Mouse (Mus musculus): Measurements from ENCODE around the gene Alkbh6. TPM values are rescaled to one million over a fixed set of nuclear protein-coding genes. Genes with fewer than 3 reads are reported as not detected.

Alkbh6 gene
- polyA plus RNA-seq, 1 experiment from 2014 or later: 78.7 TPM

GRCm38 (mm10) chr7:30334563-30334962 is 26.0 kb downstream of the Alkbh6 start:
- Histone ChIP-seq H3K9ac (no peak overlapping the region), H3K36me3 (no peaks in the 10 kb centered on the region), H3K4me2 (no peak overlapping the region), H3K4me3 (no peak overlapping the region), H3K27ac (no peak overlapping the region), H3K4me1 (peaks cover 32% of the 10 kb centered on the region), H3K27me3 (peaks cover 21% of the 10 kb centered on the region), H3K9me3 (no peaks in the 10 kb centered on the region)
- ATAC-seq (ENCODE audit: borderline replicate concordance, extremely low read depth, low FRiP score, low TSS enrichment): no peak
- 66% methylated on average over 5 of the region's 5 CpGs for WGBS

- Histone ChIP-seq H3K4me1 (peaks cover 32% of the 10 kb centered on the region), H3K9me3 (no peaks in the 10 kb centered on the region), H3K4me3 (no peak overlapping the region), H3K9ac (no peak overlapping the region), H3K27ac (no peak overlapping the region), H3K36me3 (no peaks in the 10 kb centered on the region), H3K4me2 (no peak overlapping the region), H3K27me3 (peaks cover 21% of the 10 kb centered on the region)
- WGBS: 70% methylated on average over 6 of the region's 6 CpGs
- no peak for ATAC-seq (ENCODE audit: borderline replicate concordance, extremely low read depth, low FRiP score, low TSS enrichment)
Observed at GRCm38 (mm10) chr7:30335688-30336087, 27.2 kb downstream of the Alkbh6 start.

GRCm38 (mm10) chr7:30336384-30336783 is 27.9 kb downstream of the Alkbh6 start:
- Histone ChIP-seq H3K9ac (no peak overlapping the region), H3K4me1 (peaks cover 32% of the 10 kb centered on the region), H3K4me2 (peak overlapping the region; percentile 31; the same call in 1 of the 2 replicates), H3K27ac (no peak overlapping the region), H3K27me3 (peaks cover 21% of the 10 kb centered on the region), H3K9me3 (no peaks in the 10 kb centered on the region), H3K36me3 (no peaks in the 10 kb centered on the region), H3K4me3 (no peak overlapping the region)
- 1% methylated on average over 9 of the region's 9 CpGs for WGBS
- ATAC-seq (ENCODE audit: borderline replicate concordance, extremely low read depth, low FRiP score, low TSS enrichment): no peak

GRCm38 (mm10) chr7:30339432-30340109 is 31.1 kb downstream of the Alkbh6 start:
- H3K9ac ChIP-seq: no peak overlapping the region
- no peak overlapping the region for H3K4me2 ChIP-seq
- H3K4me1 ChIP-seq: peaks cover 4% of the 10 kb centered on the region; the same call in 1 of the 2 replicates
- H3K4me3 ChIP-seq: no peak overlapping the region
- no peaks in the 10 kb centered on the region for H3K9me3 ChIP-seq
- H3K27me3 ChIP-seq: peaks cover 16% of the 10 kb centered on the region
- WGBS: 61% methylated on average over 5 of the region's 5 CpGs
- H3K36me3 ChIP-seq: no peaks in the 10 kb centered on the region
- no peak overlapping the region for H3K27ac ChIP-seq
- ATAC-seq (ENCODE audit: borderline replicate concordance, extremely low read depth, low FRiP score, low TSS enrichment): no peak

GRCm38 (mm10) chr7:30346635-30347379 is 38.3 kb downstream of the Alkbh6 start:
- peaks cover 28% of the 10 kb centered on the region for H3K27me3 ChIP-seq
- no peak overlapping the region for H3K4me2 ChIP-seq
- WGBS: 25% methylated on average over 21 of the region's 21 CpGs
- H3K36me3 ChIP-seq: no peaks in the 10 kb centered on the region
- no peaks in the 10 kb centered on the region for H3K9me3 ChIP-seq
- no peak overlapping the region for H3K27ac ChIP-seq
- H3K4me3 ChIP-seq: no peak overlapping the region
- no peak overlapping the region for H3K9ac ChIP-seq
- ATAC-seq (ENCODE audit: borderline replicate concordance, extremely low read depth, low FRiP score, low TSS enrichment): no peak
- H3K4me1 ChIP-seq: no peaks in the 10 kb centered on the region

- no peak overlapping the region for H3K4me2 ChIP-seq
- no peak overlapping the region for H3K4me3 ChIP-seq
- no peak overlapping the region for H3K9ac ChIP-seq
- H3K36me3 ChIP-seq: no peaks in the 10 kb centered on the region
- no peaks in the 10 kb centered on the region for H3K4me1 ChIP-seq
- no peak overlapping the region for H3K27ac ChIP-seq
- ATAC-seq (ENCODE audit: borderline replicate concordance, extremely low read depth, low FRiP score, low TSS enrichment): peak; percentile 46; the same call in 1 of the 2 replicates
- no peaks in the 10 kb centered on the region for H3K9me3 ChIP-seq
- H3K27me3 ChIP-seq: peaks cover 28% of the 10 kb centered on the region
- 2% methylated on average over 30 of the region's 30 CpGs for WGBS
Observed at GRCm38 (mm10) chr7:30347828-30348227, 39.3 kb downstream of the Alkbh6 start.

GRCm38 (mm10) chr7:30353279-30353822 is 44.8 kb downstream of the Alkbh6 start:
- Histone ChIP-seq H3K4me1 (no peaks in the 10 kb centered on the region), H3K4me2 (no peak overlapping the region), H3K36me3 (no peaks in the 10 kb centered on the region), H3K27ac (no peak overlapping the region), H3K9me3 (no peaks in the 10 kb centered on the region), H3K27me3 (0 out of 2 replicates have a peak, but pooled peaks cover 11% of the 10 kb centered on the region), H3K4me3 (no peak overlapping the region), H3K9ac (no peak overlapping the region)
- ATAC-seq (ENCODE audit: borderline replicate concordance, extremely low read depth, low FRiP score, low TSS enrichment): no peak
- 14% methylated on average over 6 of the region's 6 CpGs for WGBS

GRCm38 (mm10) chr7:30354059-30354458 is 45.5 kb downstream of the Alkbh6 start:
- 53% methylated on average over 4 of the region's 4 CpGs for WGBS
- H3K9me3 ChIP-seq: no peaks in the 10 kb centered on the region
- H3K27ac ChIP-seq: no peak overlapping the region
- H3K27me3 ChIP-seq: 0 out of 2 replicates have a peak, but pooled peaks cover 8% of the 10 kb centered on the region
- no peak overlapping the region for H3K4me2 ChIP-seq
- no peak overlapping the region for H3K4me3 ChIP-seq
- H3K36me3 ChIP-seq: no peaks in the 10 kb centered on the region
- no peak overlapping the region for H3K9ac ChIP-seq
- no peak for ATAC-seq (ENCODE audit: borderline replicate concordance, extremely low read depth, low FRiP score, low TSS enrichment)
- no peaks in the 10 kb centered on the region for H3K4me1 ChIP-seq

- 60% methylated on average over 7 of the region's 7 CpGs for WGBS
- no peak overlapping the region for H3K9ac ChIP-seq
Observed at GRCm38 (mm10) chr7:30358378-30359186, 50.1 kb downstream of the Alkbh6 start.

GRCm38 (mm10) chr7:30359276-30359865 is 50.9 kb downstream of the Alkbh6 start:
- no peak overlapping the region for H3K9ac ChIP-seq
- peaks cover 7% of the 10 kb centered on the region for H3K27me3 ChIP-seq
- H3K9me3 ChIP-seq: no peaks in the 10 kb centered on the region
- no peak overlapping the region for H3K4me3 ChIP-seq
- 74% methylated on average over 31 of the region's 31 CpGs for WGBS
- no peaks in the 10 kb centered on the region for H3K36me3 ChIP-seq
- H3K4me1 ChIP-seq: peaks cover 23% of the 10 kb centered on the region
- no peak for ATAC-seq (ENCODE audit: borderline replicate concordance, extremely low read depth, low FRiP score, low TSS enrichment)
- no peak overlapping the region for H3K4me2 ChIP-seq
- no peak overlapping the region for H3K27ac ChIP-seq

More at GRCm38 (mm10) chr7:30358378-30359186, 50.1 kb downstream of the Alkbh6 start:
- no peak overlapping the region for H3K4me2 ChIP-seq
- no peak overlapping the region for H3K4me3 ChIP-seq
- no peak for ATAC-seq (ENCODE audit: borderline replicate concordance, extremely low read depth, low FRiP score, low TSS enrichment)
- H3K4me1 ChIP-seq: peaks cover 22% of the 10 kb centered on the region
- no peaks in the 10 kb centered on the region for H3K36me3 ChIP-seq
- H3K27ac ChIP-seq: no peak overlapping the region
- H3K27me3 ChIP-seq: no peaks in the 10 kb centered on the region
- no peaks in the 10 kb centered on the region for H3K9me3 ChIP-seq

GRCm38 (mm10) chr7:30360028-30360427 is 51.5 kb downstream of the Alkbh6 start:
- Histone ChIP-seq H3K4me1 (peaks cover 23% of the 10 kb centered on the region), H3K27ac (no peak overlapping the region), H3K36me3 (no peaks in the 10 kb centered on the region), H3K4me2 (no peak overlapping the region), H3K4me3 (no peak overlapping the region), H3K9ac (no peak overlapping the region), H3K9me3 (no peaks in the 10 kb centered on the region), H3K27me3 (peaks cover 11% of the 10 kb centered on the region)
- no peak for ATAC-seq (ENCODE audit: borderline replicate concordance, extremely low read depth, low FRiP score, low TSS enrichment)
- 90% methylated on average over 17 of the region's 17 CpGs for WGBS

All from lung, embryonic 15.5 days (tissue).